Mouse (Mus musculus): ENCODE data around the gene Rdh13. TPM values are rescaled to one million over a fixed set of nuclear protein-coding genes. Genes with fewer than 3 reads are reported as not detected.
A peak's percentile ranks its signal among the peaks of the same experiment; 100 is the strongest.

The Rdh13 gene
- polyA plus RNA-seq, 1 experiment from 2014 or later, result 28.1 TPM

GRCm38 (mm10) chr7:4448439-4448838 lies 3.0 kb upstream of the Rdh13 start:
- H3K4me2 ChIP-seq (ENCODE audit: low read depth, low read length), result no peak overlapping the region
- H3K27me3 ChIP-seq (ENCODE audit: control insufficient read depth, insufficient read depth, low read length), result no peaks in the 10 kb centered on the region
- H3K9me3 ChIP-seq (replicated peaks; ENCODE audit: control insufficient read depth, low read length), result no peaks in the 10 kb centered on the region
- 84% methylated on average over 3 of the region's 3 CpGs for WGBS
- peaks cover 19% of the 10 kb centered on the region for H3K4me1 ChIP-seq (ENCODE audit: control insufficient read depth, insufficient read depth, low read length)
- H3K4me3 ChIP-seq (replicated peaks; ENCODE audit: low read length), result no peak overlapping the region
- no peak for ATAC-seq (ENCODE audit: insufficient read depth, low FRiP score)
- peaks cover 6% of the 10 kb centered on the region; the same call in 1 of the 2 replicates for H3K36me3 ChIP-seq (ENCODE audit: control insufficient read depth, insufficient read depth, low read length)
- no peak overlapping the region for H3K9ac ChIP-seq (ENCODE audit: low read length)
- H3K27ac ChIP-seq (ENCODE audit: low read length), result no peak overlapping the region

- Histone ChIP-seq H3K36me3 (ENCODE audit: control insufficient read depth, insufficient read depth, low read length) (peaks cover 12% of the 10 kb centered on the region), H3K4me2 (ENCODE audit: low read depth, low read length) (no peak overlapping the region), H3K9ac (ENCODE audit: low read length) (no peak overlapping the region), H3K4me1 (ENCODE audit: control insufficient read depth, insufficient read depth, low read length) (peaks cover 19% of the 10 kb centered on the region), H3K9me3 (replicated peaks; ENCODE audit: control insufficient read depth, low read length) (no peaks in the 10 kb centered on the region), H3K4me3 (replicated peaks; ENCODE audit: low read length) (no peak overlapping the region), H3K27me3 (ENCODE audit: control insufficient read depth, insufficient read depth, low read length) (no peaks in the 10 kb centered on the region), H3K27ac (ENCODE audit: low read length) (no peak overlapping the region)
- WGBS, result 3% methylated on average over 1 of the region's 1 CpGs
- no peak for ATAC-seq (ENCODE audit: insufficient read depth, low FRiP score)
Observed at GRCm38 (mm10) chr7:4447138-4447537, 1.7 kb upstream of the Rdh13 start.

- H3K27ac ChIP-seq (ENCODE audit: low read length), result no peak overlapping the region
- H3K36me3 ChIP-seq (ENCODE audit: control insufficient read depth, insufficient read depth, low read length), result peaks cover 18% of the 10 kb centered on the region
- H3K4me3 ChIP-seq (replicated peaks; ENCODE audit: low read length), result no peak overlapping the region
- peaks cover 5% of the 10 kb centered on the region; the same call in 1 of the 2 replicates for H3K4me1 ChIP-seq (ENCODE audit: control insufficient read depth, insufficient read depth, low read length)
- 89% methylated on average over 10 of the region's 10 CpGs for WGBS
- no peak for ATAC-seq (ENCODE audit: insufficient read depth, low FRiP score)
- H3K4me2 ChIP-seq (ENCODE audit: low read depth, low read length), result no peak overlapping the region
- no peak overlapping the region for H3K9ac ChIP-seq (ENCODE audit: low read length)
- no peaks in the 10 kb centered on the region for H3K9me3 ChIP-seq (replicated peaks; ENCODE audit: control insufficient read depth, low read length)
- no peaks in the 10 kb centered on the region for H3K27me3 ChIP-seq (ENCODE audit: control insufficient read depth, insufficient read depth, low read length)
Observed at GRCm38 (mm10) chr7:4440549-4440948, 4.9 kb downstream of the Rdh13 start.

GRCm38 (mm10) chr7:4437721-4438120 lies 7.7 kb downstream of the Rdh13 start:
- Histone ChIP-seq H3K4me3 (replicated peaks; ENCODE audit: low read length) (no peak overlapping the region), H3K27ac (ENCODE audit: low read length) (no peak overlapping the region), H3K9me3 (replicated peaks; ENCODE audit: control insufficient read depth, low read length) (no peaks in the 10 kb centered on the region), H3K4me1 (ENCODE audit: control insufficient read depth, insufficient read depth, low read length) (no peaks in the 10 kb centered on the region), H3K27me3 (ENCODE audit: control insufficient read depth, insufficient read depth, low read length) (no peaks in the 10 kb centered on the region), H3K9ac (ENCODE audit: low read length) (no peak overlapping the region), H3K36me3 (ENCODE audit: control insufficient read depth, insufficient read depth, low read length) (peaks cover 22% of the 10 kb centered on the region), H3K4me2 (ENCODE audit: low read depth, low read length) (no peak overlapping the region)
- no peak for ATAC-seq (ENCODE audit: insufficient read depth, low FRiP score)
- WGBS, result 90% methylated on average over 2 of the region's 2 CpGs

- no peaks in the 10 kb centered on the region for H3K4me1 ChIP-seq (ENCODE audit: control insufficient read depth, insufficient read depth, low read length)
- H3K36me3 ChIP-seq (ENCODE audit: control insufficient read depth, insufficient read depth, low read length), result peaks cover 17% of the 10 kb centered on the region; the same call in 1 of the 2 replicates
- no peak overlapping the region for H3K4me2 ChIP-seq (ENCODE audit: low read depth, low read length)
- no peak for ATAC-seq (ENCODE audit: insufficient read depth, low FRiP score)
- H3K9ac ChIP-seq (ENCODE audit: low read length), result no peak overlapping the region
- WGBS, result 87% methylated on average over 8 of the region's 8 CpGs
- no peaks in the 10 kb centered on the region for H3K27me3 ChIP-seq (ENCODE audit: control insufficient read depth, insufficient read depth, low read length)
- H3K9me3 ChIP-seq (replicated peaks; ENCODE audit: control insufficient read depth, low read length), result no peaks in the 10 kb centered on the region
- no peak overlapping the region for H3K4me3 ChIP-seq (replicated peaks; ENCODE audit: low read length)
- H3K27ac ChIP-seq (ENCODE audit: low read length), result no peak overlapping the region
Observed at GRCm38 (mm10) chr7:4432026-4432425, 13.4 kb downstream of the Rdh13 start.

- Histone ChIP-seq H3K9me3 (replicated peaks; ENCODE audit: control insufficient read depth, low read length) (no peaks in the 10 kb centered on the region), H3K36me3 (ENCODE audit: control insufficient read depth, insufficient read depth, low read length) (peaks cover 17% of the 10 kb centered on the region; the same call in 1 of the 2 replicates), H3K4me1 (ENCODE audit: control insufficient read depth, insufficient read depth, low read length) (no peaks in the 10 kb centered on the region), H3K27ac (ENCODE audit: low read length) (no peak overlapping the region), H3K4me3 (replicated peaks; ENCODE audit: low read length) (no peak overlapping the region), H3K4me2 (ENCODE audit: low read depth, low read length) (no peak overlapping the region), H3K27me3 (ENCODE audit: control insufficient read depth, insufficient read depth, low read length) (no peaks in the 10 kb centered on the region), H3K9ac (ENCODE audit: low read length) (no peak overlapping the region)
- WGBS, result 82% methylated on average over 6 of the region's 6 CpGs
- no peak for ATAC-seq (ENCODE audit: insufficient read depth, low FRiP score)
Observed at GRCm38 (mm10) chr7:4431548-4431947, 13.9 kb downstream of the Rdh13 start.

- no peak overlapping the region for H3K4me2 ChIP-seq (ENCODE audit: low read depth, low read length)
- ATAC-seq (ENCODE audit: insufficient read depth, low FRiP score), result no peak
- H3K9ac ChIP-seq (ENCODE audit: low read length), result no peak overlapping the region
- H3K27ac ChIP-seq (ENCODE audit: low read length), result no peak overlapping the region
- no peak overlapping the region for H3K4me3 ChIP-seq (replicated peaks; ENCODE audit: low read length)
- no peaks in the 10 kb centered on the region for H3K27me3 ChIP-seq (ENCODE audit: control insufficient read depth, insufficient read depth, low read length)
- peaks cover 24% of the 10 kb centered on the region for H3K36me3 ChIP-seq (ENCODE audit: control insufficient read depth, insufficient read depth, low read length)
- no peaks in the 10 kb centered on the region for H3K9me3 ChIP-seq (replicated peaks; ENCODE audit: control insufficient read depth, low read length)
- 90% methylated on average over 9 of the region's 9 CpGs for WGBS
- no peaks in the 10 kb centered on the region for H3K4me1 ChIP-seq (ENCODE audit: control insufficient read depth, insufficient read depth, low read length)
Observed at GRCm38 (mm10) chr7:4430246-4430844, 15.1 kb downstream of the Rdh13 start.

- Histone ChIP-seq H3K9ac (ENCODE audit: low read length) (no peak overlapping the region), H3K4me3 (replicated peaks; ENCODE audit: low read length) (no peak overlapping the region), H3K9me3 (replicated peaks; ENCODE audit: control insufficient read depth, low read length) (no peaks in the 10 kb centered on the region), H3K27me3 (ENCODE audit: control insufficient read depth, insufficient read depth, low read length) (no peaks in the 10 kb centered on the region), H3K4me1 (ENCODE audit: control insufficient read depth, insufficient read depth, low read length) (no peaks in the 10 kb centered on the region), H3K27ac (ENCODE audit: low read length) (no peak overlapping the region), H3K36me3 (ENCODE audit: control insufficient read depth, insufficient read depth, low read length) (peaks cover 17% of the 10 kb centered on the region), H3K4me2 (ENCODE audit: low read depth, low read length) (no peak overlapping the region)
- ATAC-seq (ENCODE audit: insufficient read depth, low FRiP score), result peak; percentile 91
- 70% methylated on average over 7 of the region's 7 CpGs for WGBS
Observed at GRCm38 (mm10) chr7:4427161-4427912, 18.1 kb downstream of the Rdh13 start.

GRCm38 (mm10) chr7:4420230-4420629 lies 25.2 kb downstream of the Rdh13 start:
- Histone ChIP-seq H3K36me3 (ENCODE audit: control insufficient read depth, insufficient read depth, low read length) (peaks cover 3% of the 10 kb centered on the region), H3K27ac (ENCODE audit: low read length) (no peak overlapping the region), H3K4me2 (ENCODE audit: low read depth, low read length) (no peak overlapping the region), H3K9me3 (replicated peaks; ENCODE audit: control insufficient read depth, low read length) (no peaks in the 10 kb centered on the region), H3K27me3 (ENCODE audit: control insufficient read depth, insufficient read depth, low read length) (no peaks in the 10 kb centered on the region), H3K9ac (ENCODE audit: low read length) (no peak overlapping the region), H3K4me3 (replicated peaks; ENCODE audit: low read length) (no peak overlapping the region), H3K4me1 (ENCODE audit: control insufficient read depth, insufficient read depth, low read length) (no peaks in the 10 kb centered on the region)
- ATAC-seq (ENCODE audit: insufficient read depth, low FRiP score), result no peak
- 59% methylated on average over 4 of the region's 4 CpGs for WGBS
